Mouse (Mus musculus) T-helper 1 cell (primary cell): Measurements from ENCODE around the gene Ppp2r5e.
"Not testable (repeated sequence)": the region's sequence is repeated elsewhere in the genome, so short reads cannot be mapped to it uniquely, and the experiment has no call there.

ENCODE experiments used
- in situ Hi-C: fragments of 300-600 bp; cut with MboI, MseI; formaldehyde crosslinking; loops from one replicate; pipeline ENCODE4 v1.15.1; 2025; ENCODE audit warnings: high pct_unique_total_duplicates

Ppp2r5e gene

GRCm38 (mm10) chr12:75450011-75450410, 146.0 kb downstream of the Ppp2r5e start:
- in situ Hi-C loops: no loop called here

DNA sequence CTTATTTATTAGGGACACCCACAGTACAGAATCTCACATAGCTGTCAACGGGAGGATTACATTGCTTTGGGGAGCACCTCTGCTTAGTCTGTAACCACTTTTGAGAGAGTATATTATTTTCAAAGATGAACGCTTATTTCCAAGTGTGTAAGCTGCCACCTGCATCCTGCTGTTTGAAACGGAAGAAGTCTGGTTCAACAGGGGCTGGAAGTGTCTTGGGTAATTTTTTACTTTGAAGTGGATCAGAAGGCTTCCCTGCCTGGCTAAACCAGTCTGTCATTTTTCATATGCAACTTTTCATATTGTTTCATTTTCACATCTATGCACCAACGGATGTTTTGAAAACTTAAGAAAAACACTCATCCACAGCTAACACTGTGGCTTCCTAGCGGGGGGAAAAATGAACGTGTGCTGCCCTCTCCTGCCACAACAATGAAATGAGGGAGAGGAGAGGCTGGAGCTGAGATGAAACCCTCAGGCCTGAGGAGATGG, 146.5 kb downstream of the Ppp2r5e start:
- in situ Hi-C loops: no loop called here

GRCm38 (mm10) chr12:75448921-75449320, 147.1 kb downstream of the Ppp2r5e start:
- in situ Hi-C loops: no loop called here

DNA sequence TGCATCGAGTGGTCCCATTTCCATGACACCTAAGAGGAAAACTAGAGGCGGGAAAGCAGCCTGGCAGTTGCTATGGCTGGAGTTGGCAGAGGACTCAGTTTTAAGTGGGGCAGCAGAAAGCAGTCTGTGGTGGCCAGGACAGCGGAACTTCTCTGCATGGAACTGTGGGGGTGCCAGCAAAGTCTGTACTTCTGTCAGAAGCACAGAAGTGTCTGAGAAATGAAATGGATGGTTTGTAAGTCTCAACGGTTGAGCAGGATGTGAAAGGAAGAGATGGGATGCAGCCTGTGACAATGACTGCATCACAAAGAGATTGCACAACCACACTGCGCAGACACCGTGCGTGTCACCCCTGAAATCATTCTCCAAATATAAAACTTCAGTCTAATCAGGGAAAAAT, 149.8 kb downstream of the Ppp2r5e start:
- in situ Hi-C loops: no loop called here

GRCm38 (mm10) chr12:75432400-75432799, 163.6 kb downstream of the Ppp2r5e start:
- in situ Hi-C loops: not testable (repeated sequence)

DNA sequence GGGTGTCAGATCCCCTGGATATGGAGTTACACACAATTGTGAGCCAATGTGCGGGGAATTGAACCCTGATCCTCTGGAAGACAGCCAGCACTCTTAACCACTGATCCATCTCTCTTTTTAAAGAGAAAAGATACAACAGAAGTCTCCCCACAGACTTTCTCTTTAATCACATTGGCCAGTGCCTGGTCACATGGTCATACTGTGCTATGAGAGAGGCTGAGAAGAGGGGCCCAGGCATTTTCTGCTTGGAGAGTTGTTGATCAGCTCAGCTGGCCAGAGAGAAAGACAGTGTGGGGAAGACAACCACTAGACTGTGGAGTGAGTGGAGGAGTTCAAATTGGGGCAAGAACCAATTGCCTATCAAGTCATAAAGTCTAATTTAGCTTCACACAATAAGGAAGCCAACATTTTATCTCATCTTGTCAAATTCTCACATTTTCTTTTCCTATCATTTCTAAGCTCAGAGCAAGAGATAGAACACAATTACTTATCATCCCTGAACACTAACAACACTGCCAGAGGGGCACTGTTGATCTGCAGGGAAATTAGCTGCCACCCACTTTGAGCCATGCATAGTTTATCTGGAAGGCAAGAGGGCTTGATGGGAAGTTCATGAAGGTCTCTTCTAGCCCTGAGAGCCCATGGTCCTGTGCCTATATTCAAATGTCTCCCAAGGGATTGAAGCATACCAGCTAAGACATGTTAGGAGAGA, 166.2 kb downstream of the Ppp2r5e start:
- in situ Hi-C loops: no loop called here

GRCm38 (mm10) chr12:75428719-75429118, 167.3 kb downstream of the Ppp2r5e start:
- in situ Hi-C loops: no loop called here

- in situ Hi-C loops: no loop called here
Observed at GRCm38 (mm10) chr12:75425882-75426281, 170.2 kb downstream of the Ppp2r5e start.

DNA sequence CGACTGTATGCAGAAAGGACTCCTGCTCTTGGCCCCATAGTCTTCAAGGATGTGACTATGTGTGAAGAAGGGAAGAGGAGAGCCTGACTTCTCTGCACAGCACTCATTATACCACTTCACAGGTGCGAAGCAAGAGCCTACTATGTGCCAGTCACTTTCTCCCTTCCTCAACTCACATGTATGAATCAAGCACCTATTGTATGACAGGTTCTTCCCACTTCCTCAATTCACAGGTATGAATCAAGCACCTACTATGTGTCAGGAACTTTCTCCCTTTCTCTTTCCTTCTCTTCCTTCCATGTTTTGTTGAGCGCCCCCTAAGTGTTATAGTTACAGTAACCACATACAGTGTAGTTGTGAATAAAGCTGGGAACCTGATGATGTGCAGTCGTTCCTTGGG, 171.2 kb downstream of the Ppp2r5e start:
- in situ Hi-C loops: no loop called here

- in situ Hi-C loops: no loop called here
Observed at GRCm38 (mm10) chr12:75424359-75424758, 171.7 kb downstream of the Ppp2r5e start.

GRCm38 (mm10) chr12:75416681-75417080, 179.4 kb downstream of the Ppp2r5e start, which contains the start of gene Gphb5:
Gene Gphb5, minus strand, starts transcription at chr12:75416781.
- in situ Hi-C loops: no loop called here

DNA sequence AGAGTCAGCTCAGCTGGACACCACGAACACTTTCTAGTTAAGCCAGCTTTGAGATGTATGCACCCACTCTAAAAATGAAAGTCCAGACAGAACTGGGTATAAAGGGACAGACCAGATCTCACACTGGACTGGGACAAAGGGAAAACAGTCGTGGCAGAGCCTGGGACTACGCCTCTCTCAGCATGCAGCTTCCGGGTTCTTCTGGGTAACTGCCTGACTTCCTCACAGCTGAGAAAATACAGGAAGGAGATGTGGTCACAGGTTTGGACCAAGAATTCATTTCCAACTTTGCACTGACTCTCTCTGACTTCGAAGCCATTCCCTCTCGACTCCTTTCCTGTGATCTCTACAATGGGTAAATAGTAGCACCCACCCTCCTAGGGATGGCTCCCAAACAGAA, 181.1 kb downstream of the Ppp2r5e start:
- in situ Hi-C loops: no loop called here

DNA sequence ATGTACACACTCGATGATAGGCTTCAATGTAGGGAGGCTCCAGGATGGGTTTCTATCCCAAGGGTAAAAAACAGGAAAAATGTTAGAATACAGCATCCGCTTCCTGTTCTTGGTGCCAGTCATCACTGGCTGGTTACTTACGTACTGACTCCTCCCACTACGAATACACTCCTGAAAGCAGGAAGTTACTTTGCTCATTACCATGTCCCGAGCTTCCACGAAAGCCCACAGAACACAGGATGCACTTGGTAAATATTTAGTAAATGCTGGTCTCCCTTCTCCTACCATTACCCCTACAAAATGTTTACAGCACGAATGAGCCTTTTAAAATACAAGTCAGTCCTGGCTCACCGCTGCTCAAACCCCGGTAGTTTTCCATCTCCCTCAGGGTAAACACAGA, 183.1 kb downstream of the Ppp2r5e start:
- in situ Hi-C loops: no loop called here
